Comparison of ENCODE assay signal across 15 mouse cellular contexts in the genomic region with DNA sequence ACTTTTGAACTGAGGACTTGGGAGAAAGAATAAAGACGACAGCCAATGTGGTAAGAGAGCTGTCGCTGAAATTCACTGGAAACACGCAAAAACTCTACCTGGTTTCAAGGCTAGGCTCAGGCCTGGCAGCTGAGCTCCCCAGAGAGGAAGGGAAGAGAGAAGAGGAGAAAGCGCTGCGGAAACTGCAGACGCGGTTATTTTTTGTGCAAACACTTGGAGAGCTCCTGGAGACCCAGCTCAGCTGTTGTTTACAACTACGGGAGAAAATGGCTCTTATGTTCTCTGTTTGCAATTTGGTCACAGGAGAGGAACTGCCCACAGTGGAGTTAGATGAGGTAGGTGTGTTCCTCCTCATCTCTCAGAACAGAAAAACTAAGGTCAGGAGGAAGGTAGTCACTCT. TPM values are rescaled to one million over a fixed set of nuclear protein-coding genes. Genes with fewer than 3 reads are reported as not detected.
DNase-seq lines count a peak whose midpoint lies in the region; ATAC-seq and TF ChIP-seq lines count a peak whose summit lies in the region.
"Had no signal": no experiment of that assay in that cellular context is flagged by ENCODE, and none has a peak within 500 bp of the region (broad histone marks: within the 10 kb centered on the region; RNA-seq: fewer than 3 reads in every experiment).

No protein-coding gene starts in this region.

- 80% methylated on average over 8 of the region's 8 CpGs for WGBS in forebrain, embryonic 14.5 days
- 91% methylated on average over 8 of the region's 8 CpGs for WGBS in forebrain, embryonic 13.5 days
- 70% methylated on average over 8 of the region's 8 CpGs for WGBS in heart, embryonic 15.5 days
- 49% methylated on average over 8 of the region's 8 CpGs for WGBS in intestine, embryonic 16.5 days

- 0 out of 2 replicates have a peak overlapping the region, but pooled peaks have one; percentile 30 for H3K27ac ChIP-seq in forebrain, embryonic 14.5 days (ENCODE audit: low read depth, low read length)
- no peak overlapping the region for H3K27ac ChIP-seq in forebrain, embryonic 13.5 days
- H3K27ac ChIP-seq in heart, embryonic 15.5 days = peak overlapping the region; percentile 42
- peak overlapping the region; percentile 28 for H3K27ac ChIP-seq in layer of hippocampus, adult 2 months
- H3K27ac ChIP-seq in intestine, embryonic 16.5 days (ENCODE audit: low read length) = peak overlapping the region; percentile 77
- H3K27ac ChIP-seq: embryonic facial prominence, embryonic 13.5 days; hindbrain, embryonic 15.5 days; liver, embryonic 13.5 days; macrophage; midbrain, embryonic 15.5 days had no signal

- H3K9ac ChIP-seq in forebrain, embryonic 14.5 days (ENCODE audit: low read length) = no peak overlapping the region
- H3K9ac ChIP-seq in forebrain, embryonic 13.5 days = no peak overlapping the region
- H3K9ac ChIP-seq in heart, embryonic 15.5 days = no peak overlapping the region
- H3K9ac ChIP-seq in intestine, embryonic 16.5 days (ENCODE audit: low read depth, low read length) = 0 out of 2 replicates have a peak overlapping the region, but pooled peaks have one; percentile 5
- H3K9ac ChIP-seq: embryonic facial prominence, embryonic 13.5 days; hindbrain, embryonic 15.5 days; liver, embryonic 13.5 days; midbrain, embryonic 15.5 days had no signal

- ATAC-seq in forebrain, embryonic 14.5 days = no peak
- ATAC-seq in forebrain, embryonic 13.5 days = no peak
- no peak for ATAC-seq in heart, embryonic 15.5 days (replicated peaks; ENCODE audit: insufficient number of reproducible peaks, insufficient read depth, low FRiP score, low read depth)
- ATAC-seq in intestine, embryonic 16.5 days = no peak
- ATAC-seq: midbrain, embryonic 15.5 days had no signal

- DNase-seq in forebrain, embryonic 14.5 days (ENCODE audit: low spot score) = no peak
- no peak for DNase-seq in heart, postnatal 4 days
- DNase-seq in layer of hippocampus, adult 2 months (ENCODE audit: low spot score in 2 of 2) = no peak
- DNase-seq in layer of hippocampus, postnatal 36 days = no peak
- no peak for DNase-seq in adipocyte (ENCODE audit: low spot score)
- DNase-seq: cerebellum, adult 11 months; liver, embryonic 13.5 days; thymus, postnatal 25 days had no signal

- H3K4me1 ChIP-seq in forebrain, embryonic 14.5 days (ENCODE audit: control insufficient read depth, insufficient read depth, low read length) = no peaks in the 10 kb centered on the region
- no peaks in the 10 kb centered on the region for H3K4me1 ChIP-seq in forebrain, embryonic 13.5 days
- H3K4me1 ChIP-seq in heart, embryonic 15.5 days (replicated peaks) = peaks cover 18% of the 10 kb centered on the region
- peaks cover 18% of the 10 kb centered on the region for H3K4me1 ChIP-seq in intestine, embryonic 16.5 days (ENCODE audit: control insufficient read depth, insufficient read depth, low read length)
- H3K4me1 ChIP-seq: hindbrain, embryonic 15.5 days; midbrain, embryonic 15.5 days had no signal

- H3K36me3 ChIP-seq in forebrain, embryonic 14.5 days (ENCODE audit: control insufficient read depth, insufficient read depth, low read length) = peaks cover 88% of the 10 kb centered on the region
- H3K36me3 ChIP-seq in forebrain, embryonic 13.5 days (ENCODE audit: poor library complexity, severe bottlenecking) = peaks cover 84% of the 10 kb centered on the region
- peaks cover 80% of the 10 kb centered on the region for H3K36me3 ChIP-seq in heart, embryonic 15.5 days
- H3K36me3 ChIP-seq in intestine, embryonic 16.5 days (ENCODE audit: control insufficient read depth, insufficient read depth, low read length) = peaks cover 10% of the 10 kb centered on the region; the same call in 1 of the 2 replicates

- TF ChIP-seq CTCF in layer of hippocampus, adult 2 months (conservative IDR thresholded peaks at IDR 0.05) = no peak

- no peaks in the 10 kb centered on the region for H3K9me3 ChIP-seq in forebrain, embryonic 14.5 days (replicated peaks; ENCODE audit: control insufficient read depth, low read length)
- no peaks in the 10 kb centered on the region for H3K9me3 ChIP-seq in forebrain, embryonic 13.5 days (replicated peaks)
- H3K9me3 ChIP-seq in heart, embryonic 15.5 days (replicated peaks) = no peaks in the 10 kb centered on the region
- H3K9me3 ChIP-seq in intestine, embryonic 16.5 days (ENCODE audit: control insufficient read depth, low read length) = no peaks in the 10 kb centered on the region
- H3K9me3 ChIP-seq: embryonic facial prominence, embryonic 13.5 days; hindbrain, embryonic 15.5 days; liver, embryonic 13.5 days; midbrain, embryonic 15.5 days had no signal

- no peaks in the 10 kb centered on the region for H3K27me3 ChIP-seq in forebrain, embryonic 14.5 days (replicated peaks; ENCODE audit: control insufficient read depth, insufficient read depth, low read length)
- H3K27me3 ChIP-seq in forebrain, embryonic 13.5 days = no peaks in the 10 kb centered on the region
- no peaks in the 10 kb centered on the region for H3K27me3 ChIP-seq in heart, embryonic 15.5 days
- no peaks in the 10 kb centered on the region for H3K27me3 ChIP-seq in intestine, embryonic 16.5 days (replicated peaks; ENCODE audit: control insufficient read depth, insufficient read depth, low read length)
- H3K27me3 ChIP-seq: embryonic facial prominence, embryonic 13.5 days; hindbrain, embryonic 15.5 days; liver, embryonic 13.5 days; midbrain, embryonic 15.5 days had no signal

- no peak overlapping the region for H3K4me3 ChIP-seq in forebrain, embryonic 14.5 days (ENCODE audit: low read depth, low read length)
- no peak overlapping the region for H3K4me3 ChIP-seq in forebrain, embryonic 13.5 days
- H3K4me3 ChIP-seq in heart, embryonic 15.5 days = no peak overlapping the region
- H3K4me3 ChIP-seq in layer of hippocampus, adult 2 months = no peak overlapping the region
- no peak overlapping the region for H3K4me3 ChIP-seq in intestine, embryonic 16.5 days (ENCODE audit: low read length)
- H3K4me3 ChIP-seq: embryonic facial prominence, embryonic 13.5 days; hindbrain, embryonic 15.5 days; liver, embryonic 13.5 days; midbrain, embryonic 15.5 days had no signal

- H3K4me2 ChIP-seq in forebrain, embryonic 14.5 days (ENCODE audit: low read length) = no peak overlapping the region
- H3K4me2 ChIP-seq in forebrain, embryonic 13.5 days = no peak overlapping the region
- no peak overlapping the region for H3K4me2 ChIP-seq in heart, embryonic 15.5 days
- H3K4me2 ChIP-seq in intestine, embryonic 16.5 days (ENCODE audit: low read depth, low read length) = no peak overlapping the region
- H3K4me2 ChIP-seq: embryonic facial prominence, embryonic 13.5 days; hindbrain, embryonic 15.5 days; liver, embryonic 13.5 days; midbrain, embryonic 15.5 days had no signal

RNA-seq across cellular contexts. Expression of a gene that starts 32.4 kb away (rescaled TPM):
- 114 and 135 TPM in 2 replicates for polyA plus RNA-seq in forebrain, embryonic 14.5 days (2014; fragmentation: Nextera tagmentation; extraction: Ambion mirVana)
- 149 and 167 TPM in 2 replicates for polyA plus RNA-seq in forebrain, embryonic 13.5 days (2015; fragmentation: Nextera tagmentation; extraction: Ambion mirVana)
- 63.9 and 82.7 TPM in 2 replicates for polyA plus RNA-seq in heart, embryonic 15.5 days (2015; fragmentation: Nextera tagmentation; extraction: Ambion mirVana)
- total RNA-seq in heart, postnatal 4 days (2021) = 100 to 1,000 TPM in 1 of 2 experiments, 10 to 100 TPM in 1; 95.5 to 116 TPM
- total RNA-seq in layer of hippocampus, adult 2 months (2021) = 100 to 1,000 TPM; 146 to 154 TPM
- 100 to 1,000 TPM; 158 to 162 TPM for total RNA-seq in layer of hippocampus, postnatal 36 days (2021)
- polyA plus RNA-seq in intestine, embryonic 16.5 days (2015; fragmentation: Nextera tagmentation; extraction: Ambion mirVana) = 64.7 and 70.5 TPM in 2 replicates
